Mouse (Mus musculus): Measurements from ENCODE around the gene Rgs6. TPM values are rescaled to one million over a fixed set of nuclear protein-coding genes. Genes with fewer than 3 reads are reported as not detected.

Rgs6 gene
- polyA plus RNA-seq, 1 experiment from 2014 or later, result 11.5 TPM

DNA sequence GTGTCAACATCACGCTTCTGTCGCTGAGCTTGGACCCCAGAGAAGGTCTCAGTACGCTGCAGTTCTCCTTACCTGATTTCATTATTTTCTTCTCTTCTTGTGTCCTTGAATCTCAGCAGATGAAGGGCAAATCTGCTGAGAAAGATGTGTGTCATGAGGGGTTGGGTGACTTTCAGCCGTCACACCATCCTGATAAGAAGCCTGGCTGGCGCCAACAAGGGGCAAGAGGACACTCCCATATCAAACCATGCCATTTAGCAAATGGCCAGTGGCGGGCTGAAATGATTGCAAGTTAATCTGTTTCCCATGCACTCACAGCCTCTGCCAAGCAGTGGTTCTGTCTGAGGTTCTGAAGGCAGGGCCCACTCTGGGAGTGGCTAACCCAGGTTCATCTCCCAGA is 428.4 kb downstream of the Rgs6 start:
- no peak for ATAC-seq (replicated peaks; ENCODE audit: extremely low read depth, insufficient read depth, low FRiP score)
- Histone ChIP-seq H3K9me3 (replicated peaks; ENCODE audit: control insufficient read depth, low read length) (no peaks in the 10 kb centered on the region), H3K4me2 (ENCODE audit: low read depth, low read length) (no peak overlapping the region), H3K4me3 (ENCODE audit: low read length) (no peak overlapping the region), H3K36me3 (ENCODE audit: control insufficient read depth, insufficient read depth) (no peaks in the 10 kb centered on the region), H3K27ac (ENCODE audit: low read length) (no peak overlapping the region), H3K27me3 (ENCODE audit: control insufficient read depth, insufficient read depth, low read length) (no peaks in the 10 kb centered on the region), H3K4me1 (ENCODE audit: control insufficient read depth, insufficient read depth, low read length) (peaks cover 16% of the 10 kb centered on the region), H3K9ac (ENCODE audit: low read length) (no peak overlapping the region)
- WGBS, result 59% methylated on average over 6 of the region's 6 CpGs

DNA sequence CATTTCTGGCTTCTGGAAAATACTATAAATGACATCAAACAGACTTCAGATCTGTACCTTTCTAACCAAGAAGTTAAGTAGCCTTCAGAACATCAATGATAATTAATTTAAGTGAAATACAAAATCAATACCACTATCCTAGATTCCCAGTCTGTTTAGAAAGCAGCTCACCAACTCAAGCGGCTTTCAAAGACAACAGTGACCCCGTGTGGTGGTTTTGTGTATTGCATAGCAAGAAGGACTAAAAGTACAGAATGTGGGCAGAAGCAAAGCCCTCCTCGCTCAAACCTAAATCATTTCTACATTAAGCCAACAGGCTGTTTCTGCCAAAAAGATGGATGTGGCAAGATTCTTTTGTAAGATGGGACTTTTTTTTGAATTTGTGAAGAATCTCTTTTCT is 429.9 kb downstream of the Rgs6 start:
- Histone ChIP-seq H3K36me3 (ENCODE audit: control insufficient read depth, insufficient read depth) (no peaks in the 10 kb centered on the region), H3K9me3 (replicated peaks; ENCODE audit: control insufficient read depth, low read length) (no peaks in the 10 kb centered on the region), H3K4me1 (ENCODE audit: control insufficient read depth, insufficient read depth, low read length) (peaks cover 16% of the 10 kb centered on the region), H3K4me2 (ENCODE audit: low read depth, low read length) (no peak overlapping the region), H3K4me3 (ENCODE audit: low read length) (no peak overlapping the region), H3K27me3 (ENCODE audit: control insufficient read depth, insufficient read depth, low read length) (no peaks in the 10 kb centered on the region), H3K27ac (ENCODE audit: low read length) (no peak overlapping the region), H3K9ac (ENCODE audit: low read length) (no peak overlapping the region)
- WGBS, result 3% methylated on average over 3 of the region's 3 CpGs
- no peak for ATAC-seq (replicated peaks; ENCODE audit: extremely low read depth, insufficient read depth, low FRiP score)

DNA sequence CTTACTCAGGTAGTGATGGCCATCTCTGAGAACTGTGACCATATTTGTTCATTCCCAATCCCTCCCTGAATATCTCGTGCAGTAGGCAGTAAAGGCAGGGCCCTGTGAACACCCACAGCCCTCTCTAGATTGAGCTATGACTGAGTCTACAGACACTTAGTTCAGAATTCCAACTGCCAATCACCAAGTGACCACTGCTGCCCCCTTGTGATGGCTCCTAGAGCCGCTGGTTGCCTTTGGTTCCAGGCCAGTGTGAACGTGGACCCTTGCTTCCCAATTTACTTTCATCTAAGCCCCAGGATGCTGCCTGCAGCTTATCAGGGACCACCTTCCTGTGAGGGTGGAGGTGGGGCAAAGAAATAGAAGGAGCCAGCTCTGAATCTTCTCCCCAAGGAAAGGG is 438.9 kb downstream of the Rgs6 start:
- Histone ChIP-seq H3K4me1 (ENCODE audit: control insufficient read depth, insufficient read depth, low read length) (no peaks in the 10 kb centered on the region), H3K9ac (ENCODE audit: low read length) (no peak overlapping the region), H3K36me3 (ENCODE audit: control insufficient read depth, insufficient read depth) (no peaks in the 10 kb centered on the region), H3K9me3 (replicated peaks; ENCODE audit: control insufficient read depth, low read length) (no peaks in the 10 kb centered on the region), H3K27ac (ENCODE audit: low read length) (no peak overlapping the region), H3K4me2 (ENCODE audit: low read depth, low read length) (no peak overlapping the region), H3K4me3 (ENCODE audit: low read length) (no peak overlapping the region), H3K27me3 (ENCODE audit: control insufficient read depth, insufficient read depth, low read length) (no peaks in the 10 kb centered on the region)
- 37% methylated on average over 3 of the region's 3 CpGs for WGBS
- no peak for ATAC-seq (replicated peaks; ENCODE audit: extremely low read depth, insufficient read depth, low FRiP score)

DNA sequence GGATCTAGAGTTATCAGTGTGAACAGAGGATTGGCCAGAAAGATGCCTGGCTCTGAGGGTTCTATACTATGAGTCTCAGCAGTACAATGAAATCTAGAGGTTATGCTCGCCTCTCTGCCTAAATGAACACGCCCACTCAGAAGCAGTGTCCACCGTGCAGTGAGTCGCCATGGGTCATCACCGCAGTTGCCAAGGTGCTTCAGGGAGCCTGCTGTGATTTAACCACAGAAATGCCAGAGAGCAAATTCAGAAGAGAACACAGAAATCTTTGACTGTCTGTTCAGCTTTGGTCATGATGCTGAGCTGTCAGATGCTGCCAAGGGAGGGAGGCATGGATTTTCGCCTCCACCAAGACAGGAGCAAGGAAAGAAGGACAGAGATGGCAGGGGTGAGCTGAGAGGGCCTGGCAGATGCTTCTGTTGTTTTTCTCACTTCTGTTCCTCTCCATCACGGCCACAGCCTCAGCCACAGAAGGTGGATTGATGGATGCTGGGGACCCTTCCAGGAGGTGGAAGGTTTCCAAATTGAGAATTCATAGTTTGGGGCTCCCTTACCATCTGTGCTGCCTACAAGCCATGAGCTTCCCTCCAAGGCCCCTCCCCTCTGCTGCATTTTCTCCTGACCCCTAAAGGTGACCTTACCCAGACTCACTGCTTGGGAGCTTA is 445.2 kb downstream of the Rgs6 start:
- H3K27ac ChIP-seq (ENCODE audit: low read length), result no peak overlapping the region
- no peaks in the 10 kb centered on the region for H3K36me3 ChIP-seq (ENCODE audit: control insufficient read depth, insufficient read depth)
- WGBS, result 62% methylated on average over 7 of the region's 7 CpGs
- no peaks in the 10 kb centered on the region for H3K27me3 ChIP-seq (ENCODE audit: control insufficient read depth, insufficient read depth, low read length)
- no peaks in the 10 kb centered on the region for H3K9me3 ChIP-seq (replicated peaks; ENCODE audit: control insufficient read depth, low read length)
- no peak overlapping the region for H3K4me2 ChIP-seq (ENCODE audit: low read depth, low read length)
- ATAC-seq (replicated peaks; ENCODE audit: extremely low read depth, insufficient read depth, low FRiP score), result no peak
- H3K4me1 ChIP-seq (ENCODE audit: control insufficient read depth, insufficient read depth, low read length), result no peaks in the 10 kb centered on the region
- no peak overlapping the region for H3K9ac ChIP-seq (ENCODE audit: low read length)
- H3K4me3 ChIP-seq (ENCODE audit: low read length), result no peak overlapping the region

DNA sequence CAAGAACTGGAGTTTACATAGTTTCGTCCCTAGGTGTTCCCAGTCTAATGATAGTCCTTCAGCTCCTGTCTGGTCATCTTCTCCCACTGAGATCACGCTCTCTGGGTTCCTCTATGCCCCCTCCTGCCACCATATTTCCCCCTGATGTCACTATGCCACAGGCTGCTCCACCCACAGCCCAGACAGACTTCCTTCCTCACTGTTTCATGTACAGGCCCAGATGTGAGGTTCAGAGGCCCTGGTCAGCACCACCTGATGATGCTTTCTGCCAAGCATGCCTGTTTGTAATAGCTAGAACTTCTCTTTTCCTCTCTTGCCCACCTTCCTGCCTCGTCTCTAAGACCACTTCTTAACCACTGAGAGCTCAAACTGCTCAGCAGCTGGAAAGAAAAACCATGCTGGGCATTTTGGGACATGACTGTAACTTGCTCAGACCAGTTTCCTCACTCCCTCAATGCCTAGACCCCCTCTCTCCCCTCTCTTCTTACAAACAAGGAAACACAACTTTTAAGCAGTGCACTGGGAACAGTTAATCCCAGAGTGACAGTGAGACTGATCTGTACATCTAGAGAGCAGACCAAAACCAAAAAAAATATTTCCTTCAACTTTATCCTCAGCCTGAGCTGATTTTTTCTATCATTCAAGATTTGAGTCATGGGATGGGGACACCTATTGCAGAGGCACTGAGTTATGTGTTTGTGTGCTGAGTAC is 446.9 kb downstream of the Rgs6 start:
- Histone ChIP-seq H3K9ac (ENCODE audit: low read length) (no peak overlapping the region), H3K4me3 (ENCODE audit: low read length) (no peak overlapping the region), H3K36me3 (ENCODE audit: control insufficient read depth, insufficient read depth) (no peaks in the 10 kb centered on the region), H3K4me2 (ENCODE audit: low read depth, low read length) (no peak overlapping the region), H3K9me3 (replicated peaks; ENCODE audit: control insufficient read depth, low read length) (no peaks in the 10 kb centered on the region), H3K4me1 (ENCODE audit: control insufficient read depth, insufficient read depth, low read length) (peaks cover 13% of the 10 kb centered on the region), H3K27me3 (ENCODE audit: control insufficient read depth, insufficient read depth, low read length) (no peaks in the 10 kb centered on the region), H3K27ac (ENCODE audit: low read length) (no peak overlapping the region)
- no peak for ATAC-seq (replicated peaks; ENCODE audit: extremely low read depth, insufficient read depth, low FRiP score)
- 65% methylated on average over 3 of the region's 3 CpGs for WGBS

DNA sequence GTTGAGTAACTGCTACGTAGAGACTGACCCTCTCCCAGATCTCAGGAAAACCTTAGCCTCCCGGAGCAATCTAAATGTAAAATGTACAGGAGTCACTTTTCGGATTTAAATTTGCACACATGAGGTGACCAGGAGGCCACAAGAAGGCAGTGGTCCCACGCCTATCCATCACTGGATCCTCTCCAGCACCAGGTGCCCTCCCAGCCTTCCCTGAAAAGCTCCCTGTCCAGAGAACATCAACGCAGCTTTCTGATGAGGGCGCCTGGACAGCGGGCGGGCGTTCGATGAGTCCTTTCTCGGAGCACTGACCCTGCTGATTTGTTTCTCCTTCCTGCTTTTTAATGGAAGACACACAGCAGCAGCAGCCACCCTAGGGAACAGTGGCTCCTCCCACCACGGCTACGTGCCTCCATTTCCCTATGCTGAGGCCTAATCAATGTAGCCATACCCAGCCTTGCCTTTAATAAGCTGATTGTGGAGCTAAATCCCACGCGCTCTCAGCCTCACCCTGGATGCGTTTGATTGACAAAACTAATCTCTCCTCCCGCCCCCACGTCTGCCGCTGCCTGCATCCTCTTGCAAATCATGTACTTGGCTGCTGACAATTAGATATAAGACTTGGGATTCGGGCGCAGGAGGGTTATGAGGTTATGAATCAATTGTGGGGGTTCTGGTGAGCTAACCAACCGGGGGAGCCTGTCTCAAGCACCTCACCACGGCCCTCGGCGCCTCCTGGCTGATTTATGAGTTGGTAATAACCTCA is 449.9 kb downstream of the Rgs6 start:
- peak overlapping the region; percentile 62 for H3K27ac ChIP-seq (ENCODE audit: low read length)
- no peak for ATAC-seq (replicated peaks; ENCODE audit: extremely low read depth, insufficient read depth, low FRiP score)

DNA sequence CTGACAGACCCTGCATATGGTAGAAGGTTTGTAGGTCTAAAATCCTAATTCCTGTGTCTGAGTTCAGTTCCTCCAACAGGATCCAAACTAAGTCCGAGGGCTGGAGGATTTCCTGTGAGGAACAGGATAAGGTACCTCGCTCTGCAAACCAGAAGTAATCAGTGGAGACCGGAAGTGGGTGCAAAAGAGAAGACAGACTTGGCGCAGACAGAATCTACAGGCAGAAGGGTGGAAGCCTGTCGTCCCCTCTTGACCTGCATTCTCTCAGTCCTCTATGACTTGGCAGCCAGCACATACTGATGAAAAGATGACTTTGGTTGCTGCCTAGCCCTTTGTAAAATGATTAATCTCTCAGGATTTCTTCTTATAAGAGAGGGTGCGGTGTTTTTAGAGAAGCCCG is 450.7 kb downstream of the Rgs6 start:
- Histone ChIP-seq H3K27me3 (ENCODE audit: control insufficient read depth, insufficient read depth, low read length) (no peaks in the 10 kb centered on the region), H3K4me2 (ENCODE audit: low read depth, low read length) (no peak overlapping the region), H3K4me1 (ENCODE audit: control insufficient read depth, insufficient read depth, low read length) (peaks cover 13% of the 10 kb centered on the region), H3K4me3 (ENCODE audit: low read length) (no peak overlapping the region), H3K9ac (ENCODE audit: low read length) (no peak overlapping the region), H3K36me3 (ENCODE audit: control insufficient read depth, insufficient read depth) (no peaks in the 10 kb centered on the region), H3K27ac (ENCODE audit: low read length) (peak overlapping the region; percentile 62), H3K9me3 (replicated peaks; ENCODE audit: control insufficient read depth, low read length) (no peaks in the 10 kb centered on the region)
- 38% methylated on average over 7 of the region's 7 CpGs for WGBS
- ATAC-seq (replicated peaks; ENCODE audit: extremely low read depth, insufficient read depth, low FRiP score), result no peak; the same call in 1 of the 2 replicates

More for the DNA sequence above, 449.9 kb downstream of the Rgs6 start:
- Histone ChIP-seq H3K4me3 (ENCODE audit: low read length) (no peak overlapping the region), H3K9ac (ENCODE audit: low read length) (no peak overlapping the region), H3K4me2 (ENCODE audit: low read depth, low read length) (no peak overlapping the region), H3K9me3 (replicated peaks; ENCODE audit: control insufficient read depth, low read length) (no peaks in the 10 kb centered on the region), H3K4me1 (ENCODE audit: control insufficient read depth, insufficient read depth, low read length) (peaks cover 13% of the 10 kb centered on the region), H3K27me3 (ENCODE audit: control insufficient read depth, insufficient read depth, low read length) (no peaks in the 10 kb centered on the region), H3K36me3 (ENCODE audit: control insufficient read depth, insufficient read depth) (no peaks in the 10 kb centered on the region)
- 69% methylated on average over 25 of the region's 25 CpGs for WGBS

DNA sequence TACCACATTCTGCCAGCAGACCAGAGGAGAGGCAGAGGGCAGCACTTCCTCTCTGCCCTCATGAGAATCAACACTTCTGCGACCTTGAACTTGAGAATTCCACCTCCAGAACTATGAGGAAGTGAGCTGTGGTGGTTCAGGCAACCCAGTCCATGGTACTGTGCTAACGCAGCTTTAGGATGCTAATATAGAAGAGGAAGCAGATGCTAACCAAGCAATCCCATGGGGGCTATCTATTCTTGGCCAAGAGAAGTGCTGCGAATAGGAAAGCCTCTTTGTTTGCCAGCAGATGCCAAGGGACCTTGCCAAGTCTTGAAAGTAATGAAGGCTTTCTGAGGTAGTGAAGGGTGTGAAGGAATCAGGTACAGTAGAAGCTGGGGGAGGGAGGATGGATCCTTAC is 451.8 kb downstream of the Rgs6 start:
- Histone ChIP-seq H3K27ac (ENCODE audit: low read length) (no peak overlapping the region), H3K36me3 (ENCODE audit: control insufficient read depth, insufficient read depth) (no peaks in the 10 kb centered on the region), H3K27me3 (ENCODE audit: control insufficient read depth, insufficient read depth, low read length) (no peaks in the 10 kb centered on the region), H3K9ac (ENCODE audit: low read length) (no peak overlapping the region), H3K4me2 (ENCODE audit: low read depth, low read length) (no peak overlapping the region), H3K4me3 (ENCODE audit: low read length) (no peak overlapping the region), H3K4me1 (ENCODE audit: control insufficient read depth, insufficient read depth, low read length) (peaks cover 21% of the 10 kb centered on the region), H3K9me3 (replicated peaks; ENCODE audit: control insufficient read depth, low read length) (no peaks in the 10 kb centered on the region)
- ATAC-seq (replicated peaks; ENCODE audit: extremely low read depth, insufficient read depth, low FRiP score), result no peak
- WGBS, result 56% methylated on average over 3 of the region's 3 CpGs
